Mouse (Mus musculus) liver, embryonic 15.5 days (tissue): ENCODE results near the gene Luc7l2. TPM values are rescaled to one million over a fixed set of nuclear protein-coding genes. Genes with fewer than 3 reads are reported as not detected.
A peak's percentile ranks its signal among the peaks of the same experiment; 100 is the strongest.

Experiments
- microRNA-seq: library from miRNA; unstranded; fragments of <30 nt; microRNA quantifications from one replicate; pipeline ENCODE4, GENCODE M21; 2016
- polyA plus RNA-seq: library from polyadenylated mRNA; unstranded; fragments of >200 nt; fragmentation: Nextera tagmentation; extraction: Ambion mirVana; gene quantifications from 2 replicates; pipeline ENCODE4 v1.2.1, GENCODE M21; 2015

Luc7l2 gene
- polyA plus RNA-seq, 1 experiment from 2014 or later = 15.7 TPM

Small RNA genes lying within 50 kb of the gene (microRNA-seq; reads per million reads assigned to microRNA genes)
- gene Mir7670 = 6.9 reads per million, percentile 23 among the genes with 10 or more reads in this experiment

Other genes with a start within 250 kb of the Luc7l2 start
- 23.4 and 23.6 TPM in 2 replicates for gene Zc3hav1, start 196.7 kb upstream of the Luc7l2 start, polyA plus RNA-seq
- 0.23 and 0.30 TPM in 2 replicates for gene Ttc26, start 169.9 kb upstream of the Luc7l2 start, polyA plus RNA-seq
- 4.1 and 5.1 TPM in 2 replicates for gene Ubn2, start 117.4 kb upstream of the Luc7l2 start, polyA plus RNA-seq
- 65.8 and 76.7 TPM in 2 replicates for gene Fmc1, start 17.8 kb upstream of the Luc7l2 start, polyA plus RNA-seq
- gene Klrg2, start 85.9 kb downstream of the Luc7l2 start, polyA plus RNA-seq = 0.07 and 0.10 TPM in 2 replicates
- 0.08 and 0.13 TPM in 2 replicates for gene Clec2l, start 111.7 kb downstream of the Luc7l2 start, polyA plus RNA-seq